Mouse (Mus musculus) cerebellum, adult (tissue): ENCODE measurements around the gene Bicral.
"Not testable (repeated sequence)": the region's sequence is repeated elsewhere in the genome, so short reads cannot be mapped to it uniquely, and the experiment has no call there.

Source experiments
- ATAC-seq: cut with Nextera tagmentation; 2 replicates; pipeline ENCODE4 v1.9.2; 2017; ENCODE audit warnings: mild to moderate bottlenecking, moderate library complexity, mixed read lengths; ENCODE audit not compliant: insufficient number of reproducible peaks, low FRiP score, low TSS enrichment

Bicral gene

GRCm38 (mm10) chr17:46770546-46770945 lies 87.7 kb downstream of the Bicral start:
- ATAC-seq = no peak

GRCm38 (mm10) chr17:46767868-46768267 lies 90.4 kb downstream of the Bicral start:
- no peak for ATAC-seq

GRCm38 (mm10) chr17:46764916-46765315 lies 93.4 kb downstream of the Bicral start:
- not testable (repeated sequence) for ATAC-seq

GRCm38 (mm10) chr17:46763544-46763943 lies 94.7 kb downstream of the Bicral start, which contains the start of gene Ptcra:
Gene Ptcra (minus strand): TSS chr17:46763712.
- ATAC-seq = no peak

GRCm38 (mm10) chr17:46758753-46759152 lies 99.5 kb downstream of the Bicral start:
- no peak for ATAC-seq

- peak; percentile 98 for ATAC-seq
Observed at GRCm38 (mm10) chr17:46751794-46752556, 106.3 kb downstream of the Bicral start, which contains the start of gene Cnpy3. Gene Cnpy3 (minus strand): TSS chr17:46752214.

GRCm38 (mm10) chr17:46751056-46751793 lies 107.1 kb downstream of the Bicral start:
- ATAC-seq = peak; percentile 26; the same call in 1 of the 2 replicates

- no peak for ATAC-seq
Observed at GRCm38 (mm10) chr17:46750580-46750979, 107.7 kb downstream of the Bicral start.

GRCm38 (mm10) chr17:46749282-46749681 lies 109.0 kb downstream of the Bicral start:
- no peak for ATAC-seq
